Comparison of ENCODE assay signal across 9 mouse cellular contexts in the genomic region with DNA sequence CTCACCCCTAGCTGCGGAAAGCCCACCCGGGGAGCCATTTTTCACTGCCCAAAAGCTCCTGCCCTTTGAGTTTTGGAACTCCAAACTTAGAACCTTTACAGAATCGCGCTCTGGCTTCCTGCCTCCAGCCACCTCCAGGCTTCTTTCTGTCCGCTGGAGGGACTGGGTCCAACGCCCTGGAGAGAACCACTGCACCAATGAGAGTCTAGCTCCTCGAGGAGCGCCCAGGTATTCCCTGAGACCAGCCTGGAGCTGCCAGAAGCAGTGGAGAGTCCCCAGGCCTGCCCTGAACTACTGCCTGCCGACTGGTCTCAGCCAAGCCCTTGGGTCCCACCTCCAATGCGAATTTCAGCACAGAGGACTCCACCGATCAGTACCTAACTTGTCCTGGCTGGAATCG. TPM values are rescaled to one million over a fixed set of nuclear protein-coding genes. Genes with fewer than 3 reads are reported as not detected.
A peak's percentile ranks its signal among the peaks of the same experiment; 100 is the strongest.
DNase-seq lines count a peak whose midpoint lies in the region; ATAC-seq lines count a peak whose summit lies in the region.
"Had no signal": no experiment of that assay in that cellular context is flagged by ENCODE, and none has a peak within 500 bp of the region (broad histone marks: within the 10 kb centered on the region; RNA-seq: fewer than 3 reads in every experiment).

No protein-coding gene starts in this region.

- H3K9ac ChIP-seq in limb, embryonic 11.5 days (ENCODE audit: low read length): no peak overlapping the region
- H3K9ac ChIP-seq in neural tube, embryonic 15.5 days (replicated peaks): peak overlapping the region; percentile 73

- H3K4me3 ChIP-seq in hindbrain, embryonic 10.5 days: peak overlapping the region; percentile 88
- peak overlapping the region; percentile 70 for H3K4me3 ChIP-seq in limb, embryonic 11.5 days (ENCODE audit: low read depth, low read length)
- peak overlapping the region; percentile 77 for H3K4me3 ChIP-seq in neural tube, embryonic 15.5 days (replicated peaks)

- intact Hi-C loops in left cerebral cortex, postnatal 25 days (cut with DNase I): loop anchor here (5.0 to 10.0 kb wide), 2 partner anchors 288 to 620 kb away; no protein-coding TSS in a partner anchor

- H3K4me2 ChIP-seq in limb, embryonic 11.5 days (ENCODE audit: low read depth, severe bottlenecking): peak overlapping the region; percentile 78
- peak overlapping the region; percentile 95 for H3K4me2 ChIP-seq in neural tube, embryonic 15.5 days

- DNase-seq in kidney, adult 18-20 months: peak; percentile 20
- no peak for DNase-seq in kidney, adult 11 months
- peak; percentile 21 for DNase-seq in hindbrain, embryonic 10.5 days (ENCODE audit: low spot score)
- peak; percentile 45 for DNase-seq in limb, embryonic 11.5 days (ENCODE audit: low spot score)
- DNase-seq in thymus, postnatal 10 days (ENCODE audit: low spot score in 2 of 2): no peak
- DNase-seq in urinary bladder, postnatal 10 days (ENCODE audit: low spot score): no peak
- no peak for DNase-seq in left cerebral cortex, postnatal 25 days (ENCODE audit: low spot score in 2 of 2)

- H3K4me1 ChIP-seq in hindbrain, embryonic 10.5 days (replicated peaks): peaks cover 54% of the 10 kb centered on the region
- H3K4me1 ChIP-seq in limb, embryonic 11.5 days (ENCODE audit: control insufficient read depth, insufficient read depth, low read length): peaks cover 8% of the 10 kb centered on the region
- peaks cover 32% of the 10 kb centered on the region for H3K4me1 ChIP-seq in neural tube, embryonic 15.5 days

- WGBS in hindbrain, embryonic 10.5 days: 6% methylated on average over 12 of the region's 12 CpGs
- WGBS in limb, embryonic 11.5 days: 5% methylated on average over 12 of the region's 12 CpGs
- 11% methylated on average over 12 of the region's 12 CpGs for WGBS in neural tube, embryonic 15.5 days

- ATAC-seq in limb, embryonic 11.5 days (ENCODE audit: insufficient number of reproducible peaks, low FRiP score, low TSS enrichment, low read depth): 0 out of 2 replicates have a peak, but pooled peaks have one; percentile 24
- no peak for ATAC-seq in neural tube, embryonic 15.5 days (ENCODE audit: low FRiP score)

- no peaks in the 10 kb centered on the region for H3K9me3 ChIP-seq in hindbrain, embryonic 10.5 days
- no peaks in the 10 kb centered on the region for H3K9me3 ChIP-seq in limb, embryonic 11.5 days (ENCODE audit: control insufficient read depth, low read length)
- H3K9me3 ChIP-seq in neural tube, embryonic 15.5 days (replicated peaks): no peaks in the 10 kb centered on the region

- peaks cover 46% of the 10 kb centered on the region for H3K27me3 ChIP-seq in hindbrain, embryonic 10.5 days (ENCODE audit: insufficient read depth, poor library complexity, severe bottlenecking)
- H3K27me3 ChIP-seq in limb, embryonic 11.5 days (ENCODE audit: control insufficient read depth, insufficient read depth, low read length): peaks cover 21% of the 10 kb centered on the region
- H3K27me3 ChIP-seq in neural tube, embryonic 15.5 days (replicated peaks): 0 out of 2 replicates have a peak, but pooled peaks cover 16% of the 10 kb centered on the region

- peak overlapping the region; percentile 95 for H3K27ac ChIP-seq in hindbrain, embryonic 10.5 days
- H3K27ac ChIP-seq in limb, embryonic 11.5 days (replicated peaks; ENCODE audit: low read depth, low read length): no peak overlapping the region
- H3K27ac ChIP-seq in neural tube, embryonic 15.5 days (replicated peaks): peak overlapping the region; percentile 91; the same call in 1 of the 2 replicates

- no peaks in the 10 kb centered on the region for H3K36me3 ChIP-seq in hindbrain, embryonic 10.5 days
- H3K36me3 ChIP-seq in limb, embryonic 11.5 days (ENCODE audit: control insufficient read depth, insufficient read depth, low read length): no peaks in the 10 kb centered on the region
- no peaks in the 10 kb centered on the region for H3K36me3 ChIP-seq in neural tube, embryonic 15.5 days

RNA-seq across cellular contexts. Expression of a gene that starts 1.2 kb away (rescaled TPM):
- 31.6 and 37.7 TPM in 2 replicates for polyA plus RNA-seq in hindbrain, embryonic 10.5 days (2016; fragmentation: Nextera tagmentation; extraction: Ambion mirVana)
- 51.6 and 52.1 TPM in 2 replicates for polyA plus RNA-seq in limb, embryonic 11.5 days (2014; fragmentation: Nextera tagmentation; extraction: Ambion mirVana)
- polyA plus RNA-seq in neural tube, embryonic 15.5 days (2015; fragmentation: Nextera tagmentation; extraction: Ambion mirVana): 31.5 and 37.7 TPM in 2 replicates
- 10 to 100 TPM; 62.2 to 70.6 TPM for total RNA-seq in left cerebral cortex, postnatal 25 days (2021)
- total RNA-seq: MEL had no signal

Comparison
In these comparisons a context has a peak if more than half of its experiments do, and no peak if none do; other contexts are left out.
1. DNase-seq: peak in kidney, adult 18-20 months (single experiment), hindbrain, embryonic 10.5 days (single experiment) and limb, embryonic 11.5 days (single experiment); none in kidney, adult 11 months (single experiment), thymus, postnatal 10 days (0 of 2), urinary bladder, postnatal 10 days (single experiment) and left cerebral cortex, postnatal 25 days (0 of 2).
2. Peak in every context shown above with its lines, with median percentiles within 50 percentile points of each other: H3K4me3 ChIP-seq.